Mouse (Mus musculus): ENCODE data around the gene Rtn4rl2.
A peak's percentile ranks its signal among the peaks of the same experiment; 100 is the strongest.

Gene Rtn4rl2

GRCm38 (mm10) chr2:84885084-84886055, 1.1 kb downstream of the Rtn4rl2 start:
- DNase-seq (ENCODE audit: low read depth, low spot score) = no peak

GRCm38 (mm10) chr2:84884611-84885010, 1.9 kb downstream of the Rtn4rl2 start:
- no peak for DNase-seq (ENCODE audit: low read depth, low spot score)

GRCm38 (mm10) chr2:84883942-84884341, 2.6 kb downstream of the Rtn4rl2 start:
- no peak for DNase-seq (ENCODE audit: low read depth, low spot score)

- no peak for DNase-seq (ENCODE audit: low read depth, low spot score)
These were observed 3.0 kb downstream of the Rtn4rl2 start for GRCm38 (mm10) chr2:84883530-84883929.

GRCm38 (mm10) chr2:84883084-84883483, 3.4 kb downstream of the Rtn4rl2 start:
- DNase-seq (ENCODE audit: low read depth, low spot score) = no peak

GRCm38 (mm10) chr2:84882606-84883005, 3.9 kb downstream of the Rtn4rl2 start:
- DNase-seq (ENCODE audit: low read depth, low spot score) = no peak

GRCm38 (mm10) chr2:84880590-84880989, 5.9 kb downstream of the Rtn4rl2 start:
- DNase-seq (ENCODE audit: low read depth, low spot score) = no peak

- no peak for DNase-seq (ENCODE audit: low read depth, low spot score)
These were observed 10.7 kb downstream of the Rtn4rl2 start for GRCm38 (mm10) chr2:84875842-84876241.

GRCm38 (mm10) chr2:84872105-84872716, 14.3 kb downstream of the Rtn4rl2 start:
- DNase-seq (ENCODE audit: low read depth, low spot score) = no peak

GRCm38 (mm10) chr2:84870623-84871160, 15.8 kb downstream of the Rtn4rl2 start:
- DNase-seq (ENCODE audit: low read depth, low spot score) = no peak

- DNase-seq (ENCODE audit: low read depth, low spot score) = no peak
These were observed 17.5 kb downstream of the Rtn4rl2 start for GRCm38 (mm10) chr2:84868977-84869376.

- DNase-seq (ENCODE audit: low read depth, low spot score) = peak; percentile 70
These were observed 18.0 kb downstream of the Rtn4rl2 start for GRCm38 (mm10) chr2:84868521-84868943.

- DNase-seq (ENCODE audit: low read depth, low spot score) = no peak
These were observed 20.6 kb downstream of the Rtn4rl2 start for GRCm38 (mm10) chr2:84865616-84866571.

- no peak for DNase-seq (ENCODE audit: low read depth, low spot score)
These were observed 24.3 kb downstream of the Rtn4rl2 start for GRCm38 (mm10) chr2:84862231-84862630.

GRCm38 (mm10) chr2:84861430-84861829, 25.1 kb downstream of the Rtn4rl2 start:
- DNase-seq (ENCODE audit: low read depth, low spot score) = no peak

GRCm38 (mm10) chr2:84859991-84860780, 26.3 kb downstream of the Rtn4rl2 start:
- peak; percentile 99 for DNase-seq (ENCODE audit: low read depth, low spot score)

- peak; percentile 66 for DNase-seq (ENCODE audit: low read depth, low spot score)
These were observed 28.0 kb downstream of the Rtn4rl2 start for GRCm38 (mm10) chr2:84858551-84858950.

- DNase-seq (ENCODE audit: low read depth, low spot score) = peak; percentile 78
These were observed 30.8 kb downstream of the Rtn4rl2 start for GRCm38 (mm10) chr2:84855732-84856131.

GRCm38 (mm10) chr2:84851130-84852040, 35.1 kb downstream of the Rtn4rl2 start:
- no peak for DNase-seq (ENCODE audit: low read depth, low spot score)

Data from 3T3-L1 (cell line).